Mouse (Mus musculus): ENCODE measurements around the gene Tfdp2.

Tfdp2 gene

GRCm38 (mm10) chr9:96259753-96260520 lies 63.9 kb downstream of the Tfdp2 start:
- CTCF ChIA-PET, result no interaction called here
- POLR2A ChIA-PET, result interaction anchor here in 3 of 4 experiments (0.6 to 2.4 kb wide), 20 partner anchors 11 to 178 kb away, joined by 3 to 8 read pairs (median 3); partner anchors contain the start of gene Gk5 (in 2 of the 3)

- CTCF ChIA-PET, result interaction anchor here in 1 of 4 experiments (0.6 to 1.5 kb wide), 3 partner anchors 10 to 557 kb away, joined by 3 to 6 read pairs (median 3); no protein-coding TSS in a partner anchor
- POLR2A ChIA-PET, result interaction anchor here in 1 of 4 experiments (0.7 to 1.8 kb wide), 6 partner anchors 10 to 238 kb away, joined by 3 to 4 read pairs (median 3); no protein-coding TSS in a partner anchor
These were observed 65.0 kb downstream of the Tfdp2 start for GRCm38 (mm10) chr9:96261101-96261500.

GRCm38 (mm10) chr9:96261980-96262379 lies 65.9 kb downstream of the Tfdp2 start:
- POLR2A ChIA-PET, result interaction anchor here in 1 of 4 experiments (1.2 to 1.8 kb wide), 3 partner anchors 9 to 17 kb away, joined by 3 to 4 read pairs (median 4); no protein-coding TSS in a partner anchor
- CTCF ChIA-PET, result interaction anchor here in 2 of 4 experiments (0.7 to 1.5 kb wide), 4 partner anchors 9 to 589 kb away, joined by 3 to 6 read pairs (median 3); no protein-coding TSS in a partner anchor

- CTCF ChIA-PET, result interaction anchor here in 1 of 4 experiments (1.0 kb wide), 1 partner anchor 75 kb away, joined by 3 read pairs; no protein-coding TSS in a partner anchor
- POLR2A ChIA-PET, result interaction anchor here in 2 of 4 experiments (0.6 to 1.0 kb wide), 5 partner anchors 8 to 212 kb away, joined by 3 to 8 read pairs (median 3); no protein-coding TSS in a partner anchor
These were observed 70.9 kb downstream of the Tfdp2 start for GRCm38 (mm10) chr9:96266793-96267558.

GRCm38 (mm10) chr9:96267559-96267948 lies 71.5 kb downstream of the Tfdp2 start:
- CTCF ChIA-PET, result no interaction called here

GRCm38 (mm10) chr9:96269726-96270125 lies 73.7 kb downstream of the Tfdp2 start:
- POLR2A ChIA-PET, result interaction anchor here in 2 of 4 experiments (0.6 to 1.7 kb wide), 4 partner anchors 9 to 334 kb away, joined by 3 to 5 read pairs (median 4); no protein-coding TSS in a partner anchor
- CTCF ChIA-PET, result no interaction called here

More at GRCm38 (mm10) chr9:96267559-96267948, 71.5 kb downstream of the Tfdp2 start:
- POLR2A ChIA-PET, result interaction anchor here in 1 of 4 experiments (1.0 kb wide), 1 partner anchor 9 kb away, joined by 4 read pairs; no protein-coding TSS in a partner anchor

GRCm38 (mm10) chr9:96275543-96275942 lies 79.5 kb downstream of the Tfdp2 start:
- POLR2A ChIA-PET, result interaction anchor here in 1 of 4 experiments (0.6 kb wide), 1 partner anchor 33 kb away, joined by 3 read pairs; no protein-coding TSS in a partner anchor
- CTCF ChIA-PET, result no interaction called here

- ChIA-PET CTCF (interaction anchor here in 3 of 4 experiments (0.5 to 1.4 kb wide), 6 partner anchors 8 to 803 kb away, joined by 3 to 6 read pairs (median 3); no protein-coding TSS in a partner anchor), POLR2A (interaction anchor here in 2 of 4 experiments (0.7 to 1.4 kb wide), 2 partner anchors 9 to 22 kb away, joined by 3 to 6 read pairs; no protein-coding TSS in a partner anchor)
These were observed 85.4 kb downstream of the Tfdp2 start for GRCm38 (mm10) chr9:96281497-96281896.

GRCm38 (mm10) chr9:96282082-96282481 lies 86.0 kb downstream of the Tfdp2 start:
- CTCF ChIA-PET, result interaction anchor here in 1 of 4 experiments (0.5 to 1.4 kb wide), 2 partner anchors 24 to 45 kb away, joined by 3 to 4 read pairs; no protein-coding TSS in a partner anchor
- POLR2A ChIA-PET, result interaction anchor here in 1 of 4 experiments (1.4 kb wide), 1 partner anchor 9 kb away, joined by 6 read pairs; no protein-coding TSS in a partner anchor

GRCm38 (mm10) chr9:96284916-96285315 lies 88.8 kb downstream of the Tfdp2 start:
- ChIA-PET CTCF (interaction anchor here in 1 of 4 experiments (0.6 kb wide), 1 partner anchor 12 kb away, joined by 6 read pairs; no protein-coding TSS in a partner anchor), POLR2A (interaction anchor here in 1 of 4 experiments (1.2 kb wide), 1 partner anchor 15 kb away, joined by 3 read pairs; no protein-coding TSS in a partner anchor)

- ChIA-PET CTCF (interaction anchor here in 1 of 4 experiments (0.9 kb wide), 1 partner anchor 158 kb away, joined by 3 read pairs; no protein-coding TSS in a partner anchor), POLR2A (interaction anchor here in 1 of 4 experiments (1.1 kb wide), 1 partner anchor 129 kb away, joined by 3 read pairs; no protein-coding TSS in a partner anchor)
These were observed 96.1 kb downstream of the Tfdp2 start for GRCm38 (mm10) chr9:96292144-96292543.

GRCm38 (mm10) chr9:96299324-96300008 lies 103.4 kb downstream of the Tfdp2 start:
- ChIA-PET CTCF (no interaction called here), POLR2A (interaction anchor here in 1 of 4 experiments (1.0 to 3.5 kb wide), 3 partner anchors 9 to 40 kb away, joined by 3 to 18 read pairs (median 3); no protein-coding TSS in a partner anchor)

GRCm38 (mm10) chr9:96308816-96309215 lies 112.7 kb downstream of the Tfdp2 start:
- CTCF ChIA-PET, result interaction anchor here in 3 of 4 experiments (0.6 to 1.4 kb wide), 3 partner anchors 10 to 46 kb away, joined by 3 read pairs; no protein-coding TSS in a partner anchor

GRCm38 (mm10) chr9:96312074-96312473 lies 116.0 kb downstream of the Tfdp2 start:
- POLR2A ChIA-PET, result interaction anchor here in 2 of 4 experiments (0.6 to 0.7 kb wide), 2 partner anchors 37 to 223 kb away, joined by 4 to 5 read pairs; no protein-coding TSS in a partner anchor
- CTCF ChIA-PET, result interaction anchor here in 1 of 4 experiments (0.6 kb wide), 1 partner anchor 577 kb away, joined by 3 read pairs; no protein-coding TSS in a partner anchor

More at GRCm38 (mm10) chr9:96308816-96309215, 112.7 kb downstream of the Tfdp2 start:
- POLR2A ChIA-PET, result interaction anchor here in 3 of 4 experiments (0.6 to 3.0 kb wide), 7 partner anchors 10 to 509 kb away, joined by 3 to 18 read pairs (median 3); no protein-coding TSS in a partner anchor

GRCm38 (mm10) chr9:96319333-96319732 lies 123.3 kb downstream of the Tfdp2 start:
- ChIA-PET POLR2A (interaction anchor here in 1 of 4 experiments (0.7 kb wide), 1 partner anchor 14 kb away, joined by 3 read pairs; no protein-coding TSS in a partner anchor), CTCF (interaction anchor here in 1 of 4 experiments (0.5 kb wide), 1 partner anchor 60 kb away, joined by 7 read pairs; no protein-coding TSS in a partner anchor)

GRCm38 (mm10) chr9:96320551-96320980 lies 124.5 kb downstream of the Tfdp2 start:
- POLR2A ChIA-PET, result interaction anchor here in 2 of 4 experiments (1.2 to 1.4 kb wide), 2 partner anchors 33 to 75 kb away, joined by 3 to 4 read pairs; no protein-coding TSS in a partner anchor
- CTCF ChIA-PET, result interaction anchor here in 1 of 4 experiments (0.6 kb wide), 1 partner anchor 1568 kb away, joined by 4 read pairs; no protein-coding TSS in a partner anchor
